Mouse (Mus musculus): ENCODE measurements at regions not wholly inside any gene's neighbourhood (a gene's known extent, or its start where the extent isn't known, plus 50 kb on each side); places are given as distances from the start of the nearest gene placed in this dataset.
A peak's percentile ranks its signal among the peaks of the same experiment; 100 is the strongest.

- no peak for ATAC-seq (ENCODE audit: insufficient read depth)
- Histone ChIP-seq H3K4me3 (replicated peaks) (no peak overlapping the region), H3K9ac (no peak overlapping the region), H3K4me1 (replicated peaks) (peaks cover 33% of the 10 kb centered on the region), H3K9me3 (replicated peaks) (no peaks in the 10 kb centered on the region), H3K36me3 (replicated peaks) (no peaks in the 10 kb centered on the region), H3K4me2 (no peak overlapping the region), H3K27ac (replicated peaks) (no peak overlapping the region), H3K27me3 (no peaks in the 10 kb centered on the region)
- 55% methylated on average over 4 of the region's 4 CpGs for WGBS (ENCODE audit: insufficient replicate concordance)
Measured at GRCm38 (mm10) chr13:59887306-59887705, 64.4 kb upstream of the Tut7 start.

GRCm38 (mm10) chr13:59886572-59886971, 63.6 kb upstream of the Tut7 start:
- ATAC-seq (ENCODE audit: insufficient read depth) = no peak
- Histone ChIP-seq H3K36me3 (replicated peaks) (no peaks in the 10 kb centered on the region), H3K27ac (replicated peaks) (no peak overlapping the region), H3K9me3 (replicated peaks) (no peaks in the 10 kb centered on the region), H3K27me3 (no peaks in the 10 kb centered on the region), H3K4me2 (no peak overlapping the region), H3K9ac (no peak overlapping the region), H3K4me3 (replicated peaks) (no peak overlapping the region), H3K4me1 (replicated peaks) (peaks cover 26% of the 10 kb centered on the region)
- WGBS (ENCODE audit: insufficient replicate concordance) = 37% methylated on average over 3 of the region's 3 CpGs

GRCm38 (mm10) chr13:59881989-59882784, 59.2 kb upstream of the Tut7 start:
- H3K9me3 ChIP-seq (replicated peaks) = no peaks in the 10 kb centered on the region
- no peaks in the 10 kb centered on the region for H3K4me1 ChIP-seq (replicated peaks)
- H3K4me3 ChIP-seq (replicated peaks) = no peak overlapping the region
- no peak overlapping the region for H3K27ac ChIP-seq (replicated peaks)
- peaks cover 4% of the 10 kb centered on the region; the same call in 1 of the 2 replicates for H3K27me3 ChIP-seq
- no peak overlapping the region for H3K4me2 ChIP-seq
- no peak for ATAC-seq (ENCODE audit: insufficient read depth)
- no peak overlapping the region for H3K9ac ChIP-seq
- no peaks in the 10 kb centered on the region for H3K36me3 ChIP-seq (replicated peaks)
- WGBS (ENCODE audit: insufficient replicate concordance) = 40% methylated on average over 19 of the region's 19 CpGs

DNA sequence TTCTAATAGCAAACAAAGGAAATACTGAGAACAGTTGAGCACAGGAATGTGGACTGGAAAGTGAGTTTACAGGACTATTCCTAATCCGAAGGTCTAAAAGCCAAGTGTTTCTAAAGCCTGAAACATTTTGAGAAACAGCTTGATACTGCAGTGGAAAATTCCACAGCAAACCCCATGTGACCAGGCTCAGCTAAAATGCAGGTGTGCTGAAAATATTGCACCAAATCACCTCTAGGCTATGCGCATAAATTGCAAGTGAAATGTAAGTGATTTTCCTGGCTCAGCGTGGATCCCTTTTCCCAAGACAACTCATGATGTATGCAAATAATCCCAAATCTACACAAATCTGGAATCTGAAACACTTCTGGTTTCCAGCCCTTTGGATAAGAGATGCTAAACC, 57.1 kb upstream of the Tut7 start:
- no peak for ATAC-seq (ENCODE audit: insufficient read depth)
- Histone ChIP-seq H3K36me3 (replicated peaks) (no peaks in the 10 kb centered on the region), H3K9me3 (replicated peaks) (no peaks in the 10 kb centered on the region), H3K9ac (no peak overlapping the region), H3K4me2 (no peak overlapping the region), H3K27ac (replicated peaks) (no peak overlapping the region), H3K27me3 (peaks cover 4% of the 10 kb centered on the region; the same call in 1 of the 2 replicates), H3K4me3 (replicated peaks) (no peak overlapping the region), H3K4me1 (replicated peaks) (no peaks in the 10 kb centered on the region)
- WGBS (ENCODE audit: insufficient replicate concordance) = 80% methylated on average over 3 of the region's 3 CpGs

GRCm38 (mm10) chr13:59875637-59876036, 52.7 kb upstream of the Tut7 start:
- peaks cover 9% of the 10 kb centered on the region; the same call in 1 of the 2 replicates for H3K27me3 ChIP-seq
- no peak overlapping the region for H3K4me3 ChIP-seq (replicated peaks)
- 0 out of 2 replicates have a peak, but pooled peaks cover 5% of the 10 kb centered on the region for H3K4me1 ChIP-seq (replicated peaks)
- no peaks in the 10 kb centered on the region for H3K36me3 ChIP-seq (replicated peaks)
- 6% methylated on average over 2 of the region's 2 CpGs for WGBS (ENCODE audit: insufficient replicate concordance)
- no peak overlapping the region for H3K4me2 ChIP-seq
- H3K27ac ChIP-seq (replicated peaks) = no peak overlapping the region
- H3K9me3 ChIP-seq (replicated peaks) = no peaks in the 10 kb centered on the region
- no peak overlapping the region for H3K9ac ChIP-seq
- peak; percentile 49; the same call in 1 of the 2 replicates for ATAC-seq (ENCODE audit: insufficient read depth)

GRCm38 (mm10) chr13:59874137-59874931, 51.4 kb upstream of the Tut7 start:
- Histone ChIP-seq H3K27me3 (peaks cover 9% of the 10 kb centered on the region; the same call in 1 of the 2 replicates), H3K4me2 (no peak overlapping the region), H3K27ac (replicated peaks) (no peak overlapping the region), H3K4me1 (replicated peaks) (peaks cover 10% of the 10 kb centered on the region; the same call in 1 of the 2 replicates), H3K4me3 (replicated peaks) (no peak overlapping the region), H3K9me3 (replicated peaks) (no peaks in the 10 kb centered on the region), H3K9ac (no peak overlapping the region), H3K36me3 (replicated peaks) (no peaks in the 10 kb centered on the region)
- 59% methylated on average over 7 of the region's 7 CpGs for WGBS (ENCODE audit: insufficient replicate concordance)
- ATAC-seq (ENCODE audit: insufficient read depth) = no peak
